Mouse (Mus musculus) hindbrain, embryonic 14.5 days (tissue): Measurements from ENCODE around the gene Kcnj12. TPM values are rescaled to one million over a fixed set of nuclear protein-coding genes. Genes with fewer than 3 reads are reported as not detected.

Experiments used
- ATAC-seq: fragments of 200-750 bp; cut with Nextera tagmentation; 2 replicates; pipeline ENCODE4 v1.8.0; 2017; ENCODE audit warnings: moderate number of reproducible peaks, mild to moderate bottlenecking, moderate TSS enrichment, moderate library complexity; ENCODE audit not compliant: low FRiP score
- DNase-seq: peaks from one replicate; pipeline ENCODE4 v3.0.0-alpha.2; 2015; ENCODE audit warnings: low spot score
- H3K27ac ChIP-seq: fragments of 300-500 bp; sonication (generic); 2 replicates; pipeline ENCODE4 v1.5.1; 2014; ENCODE audit warnings: mild to moderate bottlenecking, moderate library complexity
- H3K27me3 ChIP-seq: fragments of 300-500 bp; sonication (generic); 2 replicates; pipeline ENCODE4 v1.6.1; 2014; ENCODE audit warnings: mild to moderate bottlenecking, low read length, mixed read lengths; ENCODE audit not compliant: control insufficient read depth, insufficient read depth
- H3K36me3 ChIP-seq: fragments of 300-500 bp; sonication (generic); replicated peaks from 2 replicates; pipeline ENCODE4 v1.6.1; 2014; ENCODE audit not compliant: control insufficient read depth, insufficient read depth
- H3K4me1 ChIP-seq: fragments of 300-500 bp; sonication (generic); replicated peaks from 2 replicates; pipeline ENCODE4 v1.6.1; 2014; ENCODE audit warnings: antibody characterized with exemption, low read length, mixed read lengths; ENCODE audit not compliant: control insufficient read depth, insufficient read depth
- H3K4me2 ChIP-seq: fragments of 300-500 bp; sonication (generic); replicated peaks from 2 replicates; pipeline ENCODE4 v1.6.1; 2014; ENCODE audit warnings: mild to moderate bottlenecking, moderate library complexity
- H3K4me3 ChIP-seq: fragments of 300-500 bp; sonication (generic); replicated peaks from 2 replicates; pipeline ENCODE4 v1.5.1; 2014; ENCODE audit warnings: mild to moderate bottlenecking, low read length
- H3K9ac ChIP-seq: fragments of 300-500 bp; sonication (generic); 2 replicates; pipeline ENCODE4 v1.6.1; 2014
- H3K9me3 ChIP-seq: fragments of 300-500 bp; sonication (generic); 2 replicates; pipeline ENCODE4 v1.6.1; 2016; ENCODE audit warnings: low read length; ENCODE audit not compliant: control insufficient read depth
- WGBS: fragments of 180-500 bp; shearing (Covaris S2); extraction: QIAGEN DNeasy Blood & Tissue Kit; methylation state at CpG from one replicate; pipeline ENCODE4 v1.1.7; 2014; 5-methylcytosine and 5-hydroxymethylcytosine counted together
- polyA plus RNA-seq: library from polyadenylated mRNA; unstranded; fragments of >200 nt; fragmentation: Nextera tagmentation; extraction: Ambion mirVana; gene quantifications from 2 replicates; pipeline ENCODE4 v1.2.1, GENCODE M21; 2014

Kcnj12 gene
- polyA plus RNA-seq, 1 experiment from 2014 or later = 3.3 TPM

DNA sequence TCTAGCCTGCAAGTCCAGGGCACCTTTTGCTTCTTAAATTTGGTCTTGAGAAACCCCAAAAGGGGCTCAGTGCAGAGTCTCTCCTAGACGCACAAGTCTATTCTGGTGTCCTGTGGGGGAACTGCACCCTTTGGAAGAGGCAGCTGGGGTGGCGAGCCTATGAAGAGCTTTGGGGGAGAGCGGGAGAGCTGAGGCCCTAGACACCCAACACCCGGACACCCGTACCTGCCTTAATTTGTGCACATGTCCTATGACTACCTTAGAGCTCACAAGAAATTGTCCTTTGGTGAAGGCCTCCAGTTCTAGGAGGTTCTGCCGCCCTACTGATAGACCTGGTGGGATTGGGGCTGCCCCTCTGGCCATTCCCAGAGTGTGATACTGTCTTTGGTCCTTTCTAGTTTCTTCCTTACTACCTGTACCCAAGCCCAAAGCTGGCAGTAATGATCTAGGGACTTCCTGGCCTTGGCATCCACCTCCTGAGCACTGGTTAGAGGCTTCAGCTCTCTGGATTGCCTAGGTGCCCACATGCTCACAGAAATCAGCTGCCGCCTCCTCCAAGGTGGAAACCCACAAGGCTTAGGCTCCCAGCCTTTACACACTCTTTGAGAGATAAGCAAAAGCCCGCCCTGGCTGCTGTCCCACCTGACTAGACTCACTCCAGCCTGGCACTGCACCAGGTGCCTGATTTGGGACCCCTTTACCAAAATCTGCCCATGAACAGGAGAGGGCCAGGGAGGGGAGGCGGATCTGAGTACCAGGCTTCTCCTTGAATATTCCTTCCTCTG lies 1.2 kb downstream of the Kcnj12 start:
- 53% methylated on average over 9 of the region's 9 CpGs for WGBS
- Histone ChIP-seq H3K27ac (no peak overlapping the region), H3K36me3 (no peaks in the 10 kb centered on the region), H3K4me2 (peak overlapping the region; percentile 84), H3K9ac (peak overlapping the region; percentile 72), H3K4me1 (peaks cover 36% of the 10 kb centered on the region), H3K4me3 (peak overlapping the region; percentile 70), H3K27me3 (peaks cover 40% of the 10 kb centered on the region), H3K9me3 (no peaks in the 10 kb centered on the region)
- ATAC-seq (no peak), DNase-seq (no peak)

DNA sequence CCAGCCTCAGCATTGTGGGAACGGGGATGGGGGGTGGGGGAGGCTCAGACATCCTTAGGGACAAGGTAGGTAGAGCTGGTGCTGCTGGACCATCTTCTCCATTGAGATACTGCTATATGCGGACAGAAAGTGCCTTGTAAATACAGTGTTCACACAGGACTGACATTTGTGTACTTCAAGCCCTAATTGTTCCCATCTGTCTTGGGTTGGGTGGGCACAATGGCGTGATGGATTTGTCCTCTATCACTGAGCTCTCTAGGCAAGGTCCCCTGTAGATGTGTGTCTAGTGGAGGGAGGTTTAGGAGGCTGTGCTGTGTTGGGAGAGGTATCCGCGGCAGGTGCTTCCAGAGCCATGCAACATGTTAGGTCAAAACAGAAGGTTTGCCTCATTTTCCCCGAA lies 2.0 kb downstream of the Kcnj12 start:
- H3K4me3 ChIP-seq = no peak overlapping the region
- H3K27me3 ChIP-seq = peaks cover 40% of the 10 kb centered on the region
- H3K27ac ChIP-seq = 0 out of 2 replicates have a peak overlapping the region, but pooled peaks have one; percentile 10

DNA sequence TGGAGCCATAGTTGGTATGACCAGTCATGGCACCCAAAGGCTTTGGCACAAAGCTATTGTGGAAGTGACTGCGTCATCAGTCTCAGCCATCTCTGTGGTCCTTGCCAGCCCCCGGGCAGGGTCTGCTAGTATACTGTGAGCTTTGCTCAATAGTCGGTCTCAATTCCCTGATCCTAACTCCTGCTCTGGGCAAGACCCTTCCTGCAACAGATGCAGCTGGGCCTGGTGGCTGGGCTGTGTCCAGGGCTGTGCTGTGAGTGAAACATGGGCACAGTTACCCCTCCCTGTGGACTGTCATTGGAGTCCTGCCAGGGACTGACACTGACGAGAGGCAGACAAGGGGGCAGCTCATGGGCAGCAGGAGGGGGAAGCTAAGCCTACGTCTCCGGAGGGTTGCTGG lies 2.6 kb downstream of the Kcnj12 start:
- peaks cover 36% of the 10 kb centered on the region for H3K27me3 ChIP-seq
- H3K9ac ChIP-seq = 0 out of 2 replicates have a peak overlapping the region, but pooled peaks have one; percentile 9
- peak; percentile 61 for DNase-seq
- H3K4me1 ChIP-seq = peaks cover 36% of the 10 kb centered on the region
- 47% methylated on average over 6 of the region's 6 CpGs for whole genome bisulfite sequencing
- no peaks in the 10 kb centered on the region for H3K9me3 ChIP-seq
- peak; percentile 44; the same call in 1 of the 2 replicates for ATAC-seq
- H3K4me3 ChIP-seq = no peak overlapping the region
- no peaks in the 10 kb centered on the region for H3K36me3 ChIP-seq
- H3K4me2 ChIP-seq = peak overlapping the region; percentile 25; the same call in 1 of the 2 replicates
- H3K27ac ChIP-seq = peak overlapping the region; percentile 27; the same call in 1 of the 2 replicates

More for the DNA sequence above, 2.0 kb downstream of the Kcnj12 start:
- DNase-seq (no peak), ATAC-seq (no peak)
- Histone ChIP-seq H3K9me3 (no peaks in the 10 kb centered on the region), H3K4me1 (peaks cover 36% of the 10 kb centered on the region), H3K4me2 (peak overlapping the region; percentile 25; the same call in 1 of the 2 replicates), H3K36me3 (no peaks in the 10 kb centered on the region), H3K9ac (no peak overlapping the region)
- 73% methylated on average over 6 of the region's 6 CpGs for WGBS

DNA sequence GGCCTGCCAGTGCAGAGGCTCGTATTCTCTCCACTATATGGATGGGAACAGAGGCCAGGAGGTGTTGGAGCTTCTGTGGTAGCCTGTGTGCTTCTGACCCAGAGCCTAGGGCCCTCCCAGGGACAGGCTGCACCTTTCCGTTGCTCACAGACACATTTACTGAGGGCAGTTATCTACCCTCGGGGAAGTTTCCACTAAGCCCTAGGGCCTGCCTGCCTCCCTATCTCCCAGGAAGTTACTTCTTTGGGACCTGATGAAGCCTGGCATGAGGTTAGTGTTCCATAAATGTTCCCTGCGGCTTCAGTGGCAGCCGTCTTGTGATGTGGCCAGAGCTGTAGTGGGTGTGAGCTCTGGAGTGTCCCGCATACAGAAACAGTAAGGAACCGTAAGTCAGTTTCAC lies 3.2 kb downstream of the Kcnj12 start:
- peak overlapping the region; percentile 27; the same call in 1 of the 2 replicates for H3K27ac ChIP-seq
- H3K9me3 ChIP-seq = no peaks in the 10 kb centered on the region
- 0 out of 2 replicates have a peak overlapping the region, but pooled peaks have one; percentile 13 for H3K4me2 ChIP-seq
- 77% methylated on average over 7 of the region's 7 CpGs for WGBS
- peaks cover 36% of the 10 kb centered on the region for H3K4me1 ChIP-seq
- H3K9ac ChIP-seq = 0 out of 2 replicates have a peak overlapping the region, but pooled peaks have one; percentile 9
- no peak for DNase-seq
- no peak overlapping the region for H3K4me3 ChIP-seq
- ATAC-seq = no peak
- peaks cover 35% of the 10 kb centered on the region for H3K27me3 ChIP-seq
- H3K36me3 ChIP-seq = no peaks in the 10 kb centered on the region

DNA sequence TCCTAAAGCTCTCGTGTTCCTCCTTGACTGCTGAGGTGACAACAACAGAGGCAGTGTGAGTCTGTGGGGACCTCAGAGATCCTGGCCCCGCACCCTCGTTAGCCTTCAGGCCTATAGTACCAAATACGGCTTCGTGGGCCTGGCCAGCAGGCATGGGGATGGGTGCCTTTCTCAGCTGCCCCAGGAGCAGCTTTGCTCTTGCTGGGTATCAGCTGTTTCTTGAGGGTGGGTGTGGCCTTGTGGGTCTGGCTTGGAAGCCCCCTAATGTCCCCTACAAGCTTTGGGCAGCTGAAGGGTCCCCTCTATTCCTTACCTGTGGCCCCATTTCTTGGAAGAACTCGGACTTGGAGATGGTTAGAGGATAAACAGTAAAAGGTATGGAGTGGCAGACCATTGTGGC lies 4.0 kb downstream of the Kcnj12 start:
- Histone ChIP-seq H3K27ac (no peak overlapping the region), H3K36me3 (no peaks in the 10 kb centered on the region), H3K4me1 (peaks cover 36% of the 10 kb centered on the region), H3K9ac (no peak overlapping the region), H3K9me3 (no peaks in the 10 kb centered on the region), H3K4me3 (no peak overlapping the region), H3K27me3 (peaks cover 27% of the 10 kb centered on the region), H3K4me2 (no peak overlapping the region)
- DNase-seq (no peak), ATAC-seq (no peak)
- WGBS = 84% methylated on average over 6 of the region's 6 CpGs

DNA sequence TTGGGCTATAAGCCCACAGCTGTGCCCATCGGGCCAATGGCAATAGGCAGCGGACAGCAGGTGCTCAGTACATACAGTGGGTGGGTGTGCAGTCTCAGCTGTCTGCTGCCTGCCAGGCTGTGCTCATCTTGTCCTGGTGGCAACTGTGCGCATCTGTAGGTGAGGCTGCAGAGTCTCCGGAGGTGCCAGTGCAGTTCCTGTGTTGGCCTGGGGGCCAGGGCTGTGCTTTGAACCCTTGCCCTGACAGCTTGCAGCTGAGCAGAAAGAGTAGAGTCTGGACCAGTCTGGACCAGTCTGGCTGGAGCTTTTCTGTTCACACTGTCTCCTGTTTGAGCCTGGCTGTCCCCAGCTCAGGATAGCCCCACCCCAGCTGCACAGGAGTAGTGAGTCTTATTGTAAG lies 4.8 kb downstream of the Kcnj12 start:
- ATAC-seq (peak; percentile 58), DNase-seq (no peak)
- Histone ChIP-seq H3K27me3 (peaks cover 20% of the 10 kb centered on the region), H3K27ac (no peak overlapping the region), H3K9me3 (no peaks in the 10 kb centered on the region), H3K4me3 (no peak overlapping the region), H3K4me1 (peaks cover 36% of the 10 kb centered on the region), H3K9ac (no peak overlapping the region), H3K4me2 (no peak overlapping the region), H3K36me3 (no peaks in the 10 kb centered on the region)
- WGBS = 64% methylated on average over 4 of the region's 4 CpGs

DNA sequence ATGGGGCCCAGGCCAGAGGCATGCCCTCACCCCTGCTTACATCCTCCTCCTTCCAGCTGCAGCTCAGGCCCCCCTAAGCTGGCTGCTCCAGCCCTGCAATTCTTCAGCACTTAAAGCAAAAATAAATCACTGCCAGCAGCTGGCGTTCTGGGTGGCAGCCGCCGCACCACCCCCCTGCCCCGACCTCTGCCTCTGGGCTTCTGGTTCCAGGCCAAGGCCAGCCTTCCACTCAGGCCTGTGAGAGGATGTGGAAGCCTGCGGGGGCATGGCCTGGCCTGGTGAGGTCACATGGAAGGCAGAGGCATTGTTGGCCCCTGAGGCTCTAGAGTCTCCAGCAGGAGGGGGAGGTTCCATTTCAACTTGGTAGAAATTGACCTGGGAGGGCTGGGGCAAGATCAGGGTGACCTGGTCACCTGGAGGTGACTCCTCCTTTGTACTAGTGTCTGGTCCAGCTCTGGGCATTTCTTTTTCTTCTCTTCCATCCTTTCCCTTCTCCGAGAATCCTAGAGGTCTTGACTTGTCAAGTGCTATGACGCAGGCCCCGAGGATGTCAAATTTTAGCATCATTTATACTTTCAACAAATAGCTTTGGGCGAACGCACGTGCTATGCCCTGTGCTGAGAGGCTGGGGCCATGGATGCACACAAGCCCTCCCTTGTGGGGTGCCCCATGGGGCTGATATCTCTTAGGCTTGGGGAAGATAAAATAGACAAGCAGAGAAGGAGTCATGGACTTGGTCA lies 6.0 kb downstream of the Kcnj12 start:
- Histone ChIP-seq H3K4me2 (no peak overlapping the region), H3K36me3 (no peaks in the 10 kb centered on the region), H3K9me3 (no peaks in the 10 kb centered on the region), H3K4me1 (peaks cover 30% of the 10 kb centered on the region), H3K9ac (no peak overlapping the region), H3K27ac (no peak overlapping the region), H3K4me3 (no peak overlapping the region), H3K27me3 (peaks cover 10% of the 10 kb centered on the region)
- WGBS = 54% methylated on average over 11 of the region's 11 CpGs
- DNase-seq (no peak), ATAC-seq (no peak)

GRCm38 (mm10) chr11:61029116-61029740 lies 6.9 kb downstream of the Kcnj12 start:
- H3K9ac ChIP-seq = no peak overlapping the region
- ATAC-seq (no peak), DNase-seq (no peak)
- no peak overlapping the region for H3K4me2 ChIP-seq
- H3K36me3 ChIP-seq = no peaks in the 10 kb centered on the region
- H3K4me1 ChIP-seq = peaks cover 23% of the 10 kb centered on the region
- H3K9me3 ChIP-seq = no peaks in the 10 kb centered on the region
- no peak overlapping the region for H3K4me3 ChIP-seq
- H3K27me3 ChIP-seq = 0 out of 2 replicates have a peak, but pooled peaks cover 1% of the 10 kb centered on the region
- WGBS = 71% methylated on average over 4 of the region's 4 CpGs
- H3K27ac ChIP-seq = no peak overlapping the region
